Mouse (Mus musculus): ENCODE results near the gene Dyx1c1.

DNA sequence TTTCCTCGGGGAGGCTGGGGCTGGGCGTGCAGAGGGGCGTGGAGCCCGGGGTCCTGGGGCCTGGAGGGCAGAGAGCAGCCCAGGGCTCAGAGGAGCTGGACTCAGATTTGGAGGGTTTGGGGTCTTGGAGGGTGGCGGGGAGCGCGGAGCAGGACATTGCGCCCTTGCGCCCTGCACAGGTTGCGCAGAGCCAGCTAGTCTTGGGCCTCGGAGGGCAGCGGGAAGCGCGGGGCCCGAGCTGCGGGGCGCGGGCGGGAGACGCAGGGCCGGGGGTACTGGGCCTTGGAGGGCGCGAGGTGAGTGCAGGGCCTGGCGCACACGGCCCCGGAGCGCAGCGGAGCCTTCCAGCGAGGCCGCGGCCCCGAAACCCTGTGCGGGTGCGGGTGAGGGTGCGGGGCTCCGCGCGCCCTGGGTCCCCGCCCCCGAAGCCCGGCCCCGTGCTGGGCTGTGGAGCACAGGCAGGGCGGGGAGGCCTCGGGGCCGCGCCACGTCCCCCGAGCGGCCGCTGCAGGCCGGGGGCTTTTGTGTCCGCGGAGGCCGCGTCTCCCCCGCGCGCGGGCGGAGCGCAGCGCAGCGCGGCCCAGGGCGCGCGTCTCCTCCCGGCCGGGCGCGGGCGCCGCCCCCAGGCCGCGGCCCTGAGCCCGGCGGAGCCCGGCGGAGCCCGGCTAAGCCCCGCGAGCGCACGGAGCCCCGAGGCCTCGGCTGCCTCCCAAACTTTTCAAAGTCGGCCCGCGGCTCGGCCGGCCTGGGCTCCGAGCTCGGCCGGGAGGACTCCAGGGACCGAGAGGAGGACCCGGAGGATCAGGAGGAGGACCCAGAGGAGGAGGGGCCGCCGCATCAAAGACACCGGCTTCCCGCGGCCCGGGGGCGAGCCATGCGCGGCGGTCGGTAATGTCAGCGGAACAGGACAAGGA lies 33.3 kb upstream of the Dyx1c1 start, which contains the start of gene Pygo1:
- peak; percentile 21; the same call in 1 of the 2 replicates for TF ChIP-seq POLR2A (IDR thresholded peaks at IDR 0.05; ENCODE audit: insufficient read depth, low read depth, low read length)
- TF ChIP-seq CTCF (IDR thresholded peaks at IDR 0.05; ENCODE audit: insufficient read depth, low read depth, low read length): no peak
